Comparison of ENCODE assay signal across 8 mouse cellular contexts in the genomic region with DNA sequence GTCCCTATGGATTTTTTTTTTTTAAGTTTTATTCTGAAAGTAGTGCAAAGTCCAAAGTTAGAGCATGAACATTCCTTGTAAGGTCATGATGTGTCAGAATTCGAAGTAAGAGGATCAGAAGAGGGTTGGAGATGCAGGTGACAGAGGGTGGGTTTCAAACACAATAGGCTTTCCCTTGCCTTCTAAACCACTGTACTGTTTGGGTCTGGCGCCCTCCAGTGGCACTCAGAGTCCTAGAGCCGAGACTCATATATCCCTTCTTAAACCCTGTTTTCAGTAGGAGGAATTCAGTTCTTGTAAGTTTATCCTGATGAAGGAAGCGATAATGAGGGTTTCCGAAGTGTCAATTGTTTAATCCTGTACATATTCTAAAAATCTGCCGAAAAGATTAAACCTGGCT. TPM values are rescaled to one million over a fixed set of nuclear protein-coding genes. Genes with fewer than 3 reads are reported as not detected.
DNase-seq lines count a peak whose midpoint lies in the region; ATAC-seq and TF ChIP-seq lines count a peak whose summit lies in the region.

No protein-coding gene starts in this region.

- no peak overlapping the region for H3K4me3 ChIP-seq in heart, adult 2 months
- H3K4me3 ChIP-seq in gastrocnemius, adult 2 months, result peak overlapping the region; percentile 23
- H3K4me3 ChIP-seq in kidney, adult 2 months (ENCODE audit: insufficient read depth, low read depth, low read length), result no peak overlapping the region
- 0 out of 2 replicates have a peak overlapping the region, but pooled peaks have one; percentile 55 for H3K4me3 ChIP-seq in midbrain, embryonic 15.5 days
- no peak overlapping the region for H3K4me3 ChIP-seq in testis, adult 2 months (ENCODE audit: control insufficient read depth, low read depth, low read length)

- no peak for TF ChIP-seq POLR2A in heart, adult 2 months (IDR thresholded peaks at IDR 0.05; ENCODE audit: insufficient read depth, low read depth, low read length)
- TF ChIP-seq POLR2A in kidney, adult 2 months (IDR thresholded peaks at IDR 0.05; ENCODE audit: low read depth, low read length), result no peak
- no peak for TF ChIP-seq POLR2A in testis, adult 2 months (IDR thresholded peaks at IDR 0.05; ENCODE audit: control insufficient read depth, low read depth, low read length)

- no peak overlapping the region for H3K27ac ChIP-seq in heart, adult 2 months
- no peak overlapping the region for H3K27ac ChIP-seq in gastrocnemius, adult 2 months
- H3K27ac ChIP-seq in kidney, adult 2 months (ENCODE audit: insufficient read depth, low read depth, low read length), result no peak overlapping the region
- no peak overlapping the region for H3K27ac ChIP-seq in midbrain, embryonic 15.5 days
- no peak overlapping the region for H3K27ac ChIP-seq in testis, adult 2 months (ENCODE audit: control insufficient read depth, insufficient read depth, low read depth, low read length)

- DNase-seq in heart, adult 2 months, result peak; percentile 26 to 67
- DNase-seq in heart, postnatal 25 days (ENCODE audit: low spot score), result no peak
- DNase-seq in cerebellum, postnatal 25 days, result peak; percentile 75 to 87
- peak; percentile 70 for DNase-seq in gastrocnemius, adult 2 months
- peak; percentile 69 for DNase-seq in kidney, adult 2 months
- peak; percentile 70 to 77 for DNase-seq in left cerebral cortex, postnatal 36 days (ENCODE audit: low spot score in 2 of 2)

- H3K27me3 ChIP-seq in heart, adult 2 months (ENCODE audit: control insufficient read depth, insufficient read depth, low read length), result 0 out of 2 replicates have a peak, but pooled peaks cover 3% of the 10 kb centered on the region
- no peaks in the 10 kb centered on the region for H3K27me3 ChIP-seq in kidney, adult 2 months (replicated peaks; ENCODE audit: control insufficient read depth, insufficient read depth, low read length)
- peaks cover 15% of the 10 kb centered on the region for H3K27me3 ChIP-seq in midbrain, embryonic 15.5 days (replicated peaks)
- no peaks in the 10 kb centered on the region for H3K27me3 ChIP-seq in testis, adult 2 months (ENCODE audit: control insufficient read depth, insufficient read depth, low read length)

- no peaks in the 10 kb centered on the region for H3K79me2 ChIP-seq in heart, adult 2 months (replicated peaks; ENCODE audit: control insufficient read depth, insufficient read depth, low read length)

- H3K36me3 ChIP-seq in heart, adult 2 months (ENCODE audit: control insufficient read depth, insufficient read depth, low read length), result no peaks in the 10 kb centered on the region
- H3K36me3 ChIP-seq in kidney, adult 2 months (ENCODE audit: control insufficient read depth, insufficient read depth, low read length), result no peaks in the 10 kb centered on the region
- H3K36me3 ChIP-seq in midbrain, embryonic 15.5 days (replicated peaks), result no peaks in the 10 kb centered on the region
- H3K36me3 ChIP-seq in testis, adult 2 months (ENCODE audit: control insufficient read depth, insufficient read depth, low read length), result no peaks in the 10 kb centered on the region

- H3K9me3 ChIP-seq in midbrain, embryonic 15.5 days, result no peaks in the 10 kb centered on the region

- H3K4me2 ChIP-seq in midbrain, embryonic 15.5 days, result peak overlapping the region; percentile 91

- intact Hi-C loops in heart, adult 2 months (cut with DNase I), result loop anchor here (1.0 to 10.0 kb wide), 3 partner anchors 162 to 225 kb away; no protein-coding TSS in a partner anchor
- intact Hi-C loops in heart, postnatal 25 days (cut with DNase I), result loop anchor here (1.0 to 5.0 kb wide), 3 partner anchors 73 to 196 kb away; no protein-coding TSS in a partner anchor
- intact Hi-C loops in gastrocnemius, adult 2 months (cut with DNase I), result loop anchor here (1.0 to 10.0 kb wide), 2 partner anchors 165 to 196 kb away; no protein-coding TSS in a partner anchor
- intact Hi-C loops in left cerebral cortex, postnatal 36 days (cut with DNase I), result loop anchor here (1.0 to 2.0 kb wide), 2 partner anchors 161 to 196 kb away; no protein-coding TSS in a partner anchor

- WGBS in heart, adult 2 months, result 5% methylated on average over 6 of the region's 6 CpGs
- WGBS in kidney, adult 2 months, result 4% methylated on average over 6 of the region's 6 CpGs
- WGBS in midbrain, embryonic 15.5 days, result 11% methylated on average over 6 of the region's 6 CpGs

- no peak overlapping the region for H3K9ac ChIP-seq in heart, adult 2 months (ENCODE audit: low read depth, low read length)
- H3K9ac ChIP-seq in midbrain, embryonic 15.5 days, result no peak overlapping the region

- no peaks in the 10 kb centered on the region for H3K4me1 ChIP-seq in heart, adult 2 months (ENCODE audit: control insufficient read depth, insufficient read depth, low read length)
- no peaks in the 10 kb centered on the region for H3K4me1 ChIP-seq in kidney, adult 2 months (ENCODE audit: control insufficient read depth, insufficient read depth, low read length)
- H3K4me1 ChIP-seq in midbrain, embryonic 15.5 days, result peaks cover 18% of the 10 kb centered on the region
- H3K4me1 ChIP-seq in testis, adult 2 months (ENCODE audit: control insufficient read depth, insufficient read depth, low read length), result no peaks in the 10 kb centered on the region

- peak; percentile 80 for ATAC-seq in midbrain, embryonic 15.5 days (replicated peaks)

- peak; percentile 89 for TF ChIP-seq CTCF in heart, adult 2 months (IDR thresholded peaks at IDR 0.05)
- peak; percentile 92 for TF ChIP-seq CTCF in gastrocnemius, adult 2 months (IDR thresholded peaks at IDR 0.05)
- peak; percentile 85 for TF ChIP-seq CTCF in kidney, adult 2 months (conservative IDR thresholded peaks at IDR 0.05; ENCODE audit: insufficient read depth, insufficient read length, low read depth, low read length)
- peak; percentile 52; the same call in 1 of the 2 replicates for TF ChIP-seq CTCF in testis, adult 2 months (IDR thresholded peaks at IDR 0.05; ENCODE audit: control insufficient read depth, insufficient read depth, insufficient replicate concordance, low read depth, low read length)

- TF ChIP-seq EP300 in heart, adult 2 months (IDR thresholded peaks at IDR 0.05; ENCODE audit: insufficient read depth, low read depth, low read length), result peak; percentile 67; the same call in 1 of the 2 replicates

RNA-seq across cellular contexts. Expression of gene Adamts16, which starts 1.4 kb away (rescaled TPM):
- total RNA-seq in heart, adult 2 months (2021), result not detected
- polyA plus RNA-seq in heart, adult 2 months (2012; rRNA removed), result 0.04 TPM in 1 of 2 replicates, not detected in the other
- total RNA-seq in heart, postnatal 25 days (2021), result not detected
- total RNA-seq in gastrocnemius, adult 2 months (2021), result under 1 TPM; 0.20 to 0.56 TPM
- polyA plus RNA-seq in kidney, adult 2 months (2012; rRNA removed), result 1.2 and 1.4 TPM in 2 replicates
- 1 to 10 TPM; 4.0 to 5.7 TPM for total RNA-seq in left cerebral cortex, postnatal 36 days (2021)
- 1.9 and 2.4 TPM in 2 replicates for polyA plus RNA-seq in midbrain, embryonic 15.5 days (2015; fragmentation: Nextera tagmentation; extraction: Ambion mirVana)
- polyA plus RNA-seq in testis, adult 2 months (2012; rRNA removed), result 0.14 and 0.25 TPM in 2 replicates

Comparison
In these comparisons a context has a peak if more than half of its experiments do, and no peak if none do; other contexts are left out.
1. H3K4me3 ChIP-seq: peak in gastrocnemius, adult 2 months (single experiment) and midbrain, embryonic 15.5 days (single experiment); none in heart, adult 2 months (single experiment), kidney, adult 2 months (single experiment) and testis, adult 2 months (single experiment).
2. Peak in every context shown above with its lines, with median percentiles within 50 percentile points of each other: CTCF ChIP-seq.